32 mouse cellular contexts compared by ENCODE assay signal in the genomic region with DNA sequence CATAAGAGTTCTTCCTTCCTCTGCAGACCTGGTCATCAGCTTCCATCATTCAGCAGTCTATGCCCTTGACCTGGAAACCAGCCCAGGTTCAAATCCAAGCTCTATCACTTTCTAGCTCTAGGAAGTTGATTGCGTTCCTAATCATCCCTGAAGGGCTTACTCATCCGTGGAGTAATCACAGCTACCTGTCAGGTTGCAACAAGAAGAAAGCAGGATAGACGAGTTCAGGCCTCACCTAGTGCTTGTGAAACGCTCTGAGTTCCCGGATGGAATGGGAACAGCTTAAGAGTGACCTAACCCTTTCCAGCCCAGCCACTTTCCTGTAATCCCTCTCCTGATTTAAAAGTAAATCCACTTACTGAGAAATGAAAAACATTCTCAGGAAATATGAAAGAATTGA. TPM values are rescaled to one million over a fixed set of nuclear protein-coding genes. Genes with fewer than 3 reads are reported as not detected.
"Had no signal": no experiment of that assay in that cellular context is flagged by ENCODE, and none has a peak within 500 bp of the region (broad histone marks: within the 10 kb centered on the region; RNA-seq: fewer than 3 reads in every experiment).

No protein-coding gene starts in this region.

- H3K36me3 ChIP-seq: heart, embryonic 13.5 days; heart, embryonic 15.5 days; hindbrain, embryonic 10.5 days; hindbrain, embryonic 12.5 days; intestine, embryonic 15.5 days; kidney, embryonic 15.5 days; limb, embryonic 10.5 days; limb, embryonic 12.5 days had no signal

- H3K4me2 ChIP-seq: heart, embryonic 11.5 days; heart, embryonic 13.5 days; heart, embryonic 15.5 days; hindbrain, embryonic 12.5 days; hindbrain, embryonic 14.5 days; intestine, embryonic 15.5 days; kidney, embryonic 15.5 days; limb, embryonic 12.5 days; liver, embryonic 11.5 days had no signal

- ATAC-seq: hindbrain, embryonic 16.5 days; inflammation-experienced regulatory T-cells, adult 6 months; intestine, embryonic 15.5 days; intestine, postnatal 0 days had no signal

- H3K9ac ChIP-seq: heart, embryonic 13.5 days; heart, embryonic 15.5 days; hindbrain, embryonic 12.5 days; hindbrain, embryonic 14.5 days; intestine, embryonic 15.5 days; kidney, embryonic 15.5 days; limb, embryonic 12.5 days had no signal

- H3K27ac ChIP-seq: heart, adult 2 months; heart, embryonic 13.5 days; heart, embryonic 15.5 days; hindbrain, embryonic 10.5 days; hindbrain, embryonic 12.5 days; hindbrain, embryonic 14.5 days; intestine, embryonic 15.5 days; kidney, embryonic 15.5 days; kidney, postnatal 0 days; layer of hippocampus, adult 2 months; left cerebral cortex, adult 2 months; limb, embryonic 10.5 days; limb, embryonic 12.5 days had no signal

- H3K9me3 ChIP-seq: heart, embryonic 13.5 days; heart, embryonic 15.5 days; hindbrain, embryonic 10.5 days; hindbrain, embryonic 12.5 days; intestine, embryonic 15.5 days; kidney, embryonic 15.5 days; limb, embryonic 10.5 days; limb, embryonic 12.5 days had no signal

- DNase-seq: gastrocnemius, postnatal 14 days; gastrocnemius, postnatal 36 days; heart, adult 2 months; heart, postnatal 4 days; kidney, adult 18-20 months; kidney, adult 8-10 months; kidney, postnatal 25 days; kidney, postnatal 4 days; liver had no signal

- H3K27me3 ChIP-seq: heart, embryonic 13.5 days; heart, embryonic 15.5 days; hindbrain, embryonic 12.5 days; intestine, embryonic 15.5 days; kidney, embryonic 15.5 days; limb, embryonic 12.5 days had no signal

- H3K4me3 ChIP-seq: heart, adult 2 months; heart, embryonic 13.5 days; heart, embryonic 15.5 days; hindbrain, embryonic 10.5 days; hindbrain, embryonic 12.5 days; intestine, embryonic 15.5 days; kidney, embryonic 15.5 days; layer of hippocampus, adult 2 months; left cerebral cortex, adult 2 months; limb, embryonic 10.5 days; limb, embryonic 12.5 days had no signal

- H3K4me1 ChIP-seq: heart, embryonic 13.5 days; heart, embryonic 15.5 days; hindbrain, embryonic 10.5 days; hindbrain, embryonic 12.5 days; intestine, embryonic 15.5 days; kidney, embryonic 15.5 days; limb, embryonic 10.5 days; limb, embryonic 12.5 days had no signal

RNA-seq across cellular contexts. Expression of a gene that starts 19.1 kb away (rescaled TPM):
- total RNA-seq: granulocyte monocyte progenitor cell, adult 5-6 weeks had no signal
- polyA plus RNA-seq: limb, embryonic 10.5 days had no signal

RNA-seq across cellular contexts. Expression of a gene that starts 45.7 kb away (rescaled TPM):
- total RNA-seq: heart, adult 2 months; heart, postnatal 25 days; layer of hippocampus, adult 2 months; layer of hippocampus, postnatal 10 days; layer of hippocampus, postnatal 25 days; left cerebral cortex, adult 2 months; left cerebral cortex, postnatal 14 days; left cerebral cortex, postnatal 36 days had no signal
- polyA plus RNA-seq: heart, embryonic 11.5 days; hindbrain, embryonic 12.5 days; inflammation-experienced regulatory T-cells, adult 6 months; kidney, embryonic 15.5 days had no signal
